Mouse (Mus musculus): ENCODE measurements around the gene Irx4.

- no peak for TF ChIP-seq GATA1 (IDR thresholded peaks at IDR 0.05; ENCODE audit: borderline replicate concordance, low read length)
- no peak for TF ChIP-seq FLI1 (IDR thresholded peaks at IDR 0.05; ENCODE audit: low read length)
These were observed 23.8 kb upstream of the Irx4 start for GRCm38 (mm10) chr13:73236461-73236860.

Data from megakaryocyte, embryonic 14.5 days (primary cell).